Mouse (Mus musculus): ENCODE data around the gene Pef1. TPM values are rescaled to one million over a fixed set of nuclear protein-coding genes. Genes with fewer than 3 reads are reported as not detected.

Pef1 gene
- polyA plus RNA-seq, 1 experiment = 34.7 TPM

- no peak for TF ChIP-seq GATA1 (IDR thresholded peaks at IDR 0.05; ENCODE audit: low read length)
Measured at GRCm38 (mm10) chr4:130156812-130157371, 54.5 kb downstream of the Pef1 start.

GRCm38 (mm10) chr4:130161349-130161748, 59.0 kb downstream of the Pef1 start:
- TF ChIP-seq GATA1 (IDR thresholded peaks at IDR 0.05; ENCODE audit: low read length) = no peak

GRCm38 (mm10) chr4:130163391-130163861, 61.1 kb downstream of the Pef1 start:
- TF ChIP-seq GATA1 (IDR thresholded peaks at IDR 0.05; ENCODE audit: low read length) = no peak

GRCm38 (mm10) chr4:130164121-130164520, 61.8 kb downstream of the Pef1 start:
- TF ChIP-seq GATA1 (IDR thresholded peaks at IDR 0.05; ENCODE audit: low read length) = no peak

GRCm38 (mm10) chr4:130166061-130166460, 63.7 kb downstream of the Pef1 start:
- TF ChIP-seq GATA1 (IDR thresholded peaks at IDR 0.05; ENCODE audit: low read length) = no peak

- no peak for TF ChIP-seq GATA1 (IDR thresholded peaks at IDR 0.05; ENCODE audit: low read length)
Measured at GRCm38 (mm10) chr4:130166592-130166991, 64.2 kb downstream of the Pef1 start.

- TF ChIP-seq GATA1 (IDR thresholded peaks at IDR 0.05; ENCODE audit: low read length) = no peak
Measured at GRCm38 (mm10) chr4:130167321-130167720, 65.0 kb downstream of the Pef1 start.

- TF ChIP-seq GATA1 (IDR thresholded peaks at IDR 0.05; ENCODE audit: low read length) = no peak
Measured at GRCm38 (mm10) chr4:130167814-130168213, 65.5 kb downstream of the Pef1 start.

- no peak for TF ChIP-seq GATA1 (IDR thresholded peaks at IDR 0.05; ENCODE audit: low read length)
Measured at GRCm38 (mm10) chr4:130168280-130169183, 66.2 kb downstream of the Pef1 start.

GRCm38 (mm10) chr4:130169411-130169971, 67.1 kb downstream of the Pef1 start:
- TF ChIP-seq GATA1 (IDR thresholded peaks at IDR 0.05; ENCODE audit: low read length) = no peak

- no peak for TF ChIP-seq GATA1 (IDR thresholded peaks at IDR 0.05; ENCODE audit: low read length)
Measured at GRCm38 (mm10) chr4:130170362-130170761, 68.0 kb downstream of the Pef1 start.

GRCm38 (mm10) chr4:130171951-130172765, 69.8 kb downstream of the Pef1 start:
- no peak for TF ChIP-seq GATA1 (IDR thresholded peaks at IDR 0.05; ENCODE audit: low read length)

- TF ChIP-seq GATA1 (IDR thresholded peaks at IDR 0.05; ENCODE audit: low read length) = no peak
Measured at GRCm38 (mm10) chr4:130173060-130173822, 70.9 kb downstream of the Pef1 start.

- no peak for TF ChIP-seq GATA1 (IDR thresholded peaks at IDR 0.05; ENCODE audit: low read length)
Measured at GRCm38 (mm10) chr4:130173911-130174311, 71.6 kb downstream of the Pef1 start.
